Comparison of ENCODE assay signal across 12 mouse cellular contexts in genomic region chr10:3940596-3940975, GRCm38 (mm10). TPM values are rescaled to one million over a fixed set of nuclear protein-coding genes. Genes with fewer than 3 reads are reported as not detected.
DNase-seq lines count a peak whose midpoint lies in the region; ATAC-seq lines count a peak whose summit lies in the region.
"Had no signal": no experiment of that assay in that cellular context is flagged by ENCODE, and none has a peak within 500 bp of the region (broad histone marks: within the 10 kb centered on the region; RNA-seq: fewer than 3 reads in every experiment).

No protein-coding gene starts in this region.

- H3K27me3 ChIP-seq in hindbrain, embryonic 10.5 days (ENCODE audit: insufficient read depth, poor library complexity, severe bottlenecking), result no peaks in the 10 kb centered on the region
- no peaks in the 10 kb centered on the region for H3K27me3 ChIP-seq in hindbrain, embryonic 11.5 days (ENCODE audit: control insufficient read depth, insufficient read depth, low read length)
- H3K27me3 ChIP-seq in lung, embryonic 16.5 days (ENCODE audit: control insufficient read depth, insufficient read depth, low read depth, low read length), result no peaks in the 10 kb centered on the region
- H3K27me3 ChIP-seq in embryonic facial prominence, embryonic 11.5 days (ENCODE audit: control insufficient read depth, insufficient read depth, low read length), result no peaks in the 10 kb centered on the region
- no peaks in the 10 kb centered on the region for H3K27me3 ChIP-seq in stomach, embryonic 15.5 days (replicated peaks)

- DNase-seq in hindbrain, embryonic 10.5 days (ENCODE audit: low spot score), result no peak
- DNase-seq in hindbrain, embryonic 11.5 days (ENCODE audit: low spot score), result no peak
- DNase-seq in lung, postnatal 36 days, result no peak
- no peak for DNase-seq in embryonic facial prominence, embryonic 11.5 days (ENCODE audit: low spot score)
- no peak for DNase-seq in cerebellum, postnatal 4 days (ENCODE audit: low spot score in 2 of 2)
- DNase-seq: cerebellum, adult 11-12 months; forebrain, postnatal 0 days had no signal

- WGBS in hindbrain, embryonic 10.5 days, result 84% methylated on average over 6 of the region's 6 CpGs
- WGBS in hindbrain, embryonic 11.5 days, result 85% methylated on average over 6 of the region's 6 CpGs
- 81% methylated on average over 6 of the region's 6 CpGs for WGBS in lung, embryonic 16.5 days
- WGBS in embryonic facial prominence, embryonic 11.5 days, result 88% methylated on average over 6 of the region's 6 CpGs
- WGBS in stomach, embryonic 15.5 days, result 85% methylated on average over 6 of the region's 6 CpGs

- H3K27ac ChIP-seq in hindbrain, embryonic 10.5 days, result peak overlapping the region; percentile 75; the same call in 1 of the 2 replicates
- no peak overlapping the region for H3K27ac ChIP-seq in hindbrain, embryonic 11.5 days (ENCODE audit: low read depth, low read length)
- peak overlapping the region; percentile 58 for H3K27ac ChIP-seq in lung, embryonic 16.5 days (ENCODE audit: low read length)
- 0 out of 2 replicates have a peak overlapping the region, but pooled peaks have one; percentile 32 for H3K27ac ChIP-seq in embryonic facial prominence, embryonic 11.5 days (replicated peaks; ENCODE audit: low read depth, low read length)
- H3K27ac ChIP-seq in stomach, embryonic 15.5 days, result peak overlapping the region; percentile 72
- H3K27ac ChIP-seq: liver, embryonic 14.5 days had no signal

- 0 out of 2 replicates have a peak, but pooled peaks cover 2% of the 10 kb centered on the region for H3K9me3 ChIP-seq in hindbrain, embryonic 10.5 days
- H3K9me3 ChIP-seq in hindbrain, embryonic 11.5 days (ENCODE audit: control insufficient read depth, low read length), result no peaks in the 10 kb centered on the region
- H3K9me3 ChIP-seq in lung, embryonic 16.5 days (ENCODE audit: control insufficient read depth, low read length), result no peaks in the 10 kb centered on the region
- no peaks in the 10 kb centered on the region for H3K9me3 ChIP-seq in embryonic facial prominence, embryonic 11.5 days (replicated peaks; ENCODE audit: control insufficient read depth, low read length)
- no peaks in the 10 kb centered on the region for H3K9me3 ChIP-seq in stomach, embryonic 15.5 days

- H3K36me3 ChIP-seq in hindbrain, embryonic 10.5 days, result peaks cover 18% of the 10 kb centered on the region
- H3K36me3 ChIP-seq in hindbrain, embryonic 11.5 days (ENCODE audit: control insufficient read depth, insufficient read depth, low read length), result no peaks in the 10 kb centered on the region
- H3K36me3 ChIP-seq in lung, embryonic 16.5 days (ENCODE audit: control insufficient read depth, insufficient read depth, low read length), result peaks cover 2% of the 10 kb centered on the region
- no peaks in the 10 kb centered on the region for H3K36me3 ChIP-seq in embryonic facial prominence, embryonic 11.5 days (replicated peaks; ENCODE audit: control insufficient read depth, insufficient read depth, low read depth, low read length)
- 0 out of 2 replicates have a peak, but pooled peaks cover 3% of the 10 kb centered on the region for H3K36me3 ChIP-seq in stomach, embryonic 15.5 days

- H3K4me1 ChIP-seq in hindbrain, embryonic 10.5 days (replicated peaks), result peaks cover 21% of the 10 kb centered on the region
- no peaks in the 10 kb centered on the region for H3K4me1 ChIP-seq in hindbrain, embryonic 11.5 days (replicated peaks; ENCODE audit: control insufficient read depth, insufficient read depth, low read length)
- H3K4me1 ChIP-seq in lung, embryonic 16.5 days (replicated peaks; ENCODE audit: control insufficient read depth, insufficient read depth, low read length), result peaks cover 8% of the 10 kb centered on the region
- H3K4me1 ChIP-seq in embryonic facial prominence, embryonic 11.5 days (ENCODE audit: control insufficient read depth, insufficient read depth, low read length), result no peaks in the 10 kb centered on the region
- H3K4me1 ChIP-seq in stomach, embryonic 15.5 days, result peaks cover 8% of the 10 kb centered on the region; the same call in 1 of the 2 replicates

- H3K9ac ChIP-seq in hindbrain, embryonic 11.5 days (ENCODE audit: low read depth, low read length), result no peak overlapping the region
- no peak overlapping the region for H3K9ac ChIP-seq in lung, embryonic 16.5 days (ENCODE audit: low read length)
- H3K9ac ChIP-seq in embryonic facial prominence, embryonic 11.5 days (replicated peaks; ENCODE audit: low read length), result no peak overlapping the region
- no peak overlapping the region for H3K9ac ChIP-seq in stomach, embryonic 15.5 days
- H3K9ac ChIP-seq: forebrain, postnatal 0 days; liver, embryonic 14.5 days had no signal

- H3K4me3 ChIP-seq in hindbrain, embryonic 10.5 days, result no peak overlapping the region
- no peak overlapping the region for H3K4me3 ChIP-seq in hindbrain, embryonic 11.5 days (ENCODE audit: low read depth, low read length)
- no peak overlapping the region for H3K4me3 ChIP-seq in lung, embryonic 16.5 days (ENCODE audit: low read length)
- no peak overlapping the region for H3K4me3 ChIP-seq in embryonic facial prominence, embryonic 11.5 days (ENCODE audit: low read depth, low read length)
- H3K4me3 ChIP-seq in stomach, embryonic 15.5 days (replicated peaks), result no peak overlapping the region

- H3K4me2 ChIP-seq in hindbrain, embryonic 11.5 days (replicated peaks; ENCODE audit: low read depth, low read length), result no peak overlapping the region
- no peak overlapping the region for H3K4me2 ChIP-seq in lung, embryonic 16.5 days (ENCODE audit: low read depth, low read length)
- no peak overlapping the region for H3K4me2 ChIP-seq in embryonic facial prominence, embryonic 11.5 days (ENCODE audit: low read depth, low read length)
- H3K4me2 ChIP-seq in stomach, embryonic 15.5 days, result no peak overlapping the region

- ATAC-seq in hindbrain, embryonic 11.5 days (ENCODE audit: low FRiP score), result no peak
- no peak for ATAC-seq in lung, embryonic 16.5 days (ENCODE audit: low read depth)
- ATAC-seq in embryonic facial prominence, embryonic 11.5 days (replicated peaks; ENCODE audit: insufficient number of reproducible peaks, low FRiP score, low TSS enrichment, low read depth), result no peak
- ATAC-seq in stomach, embryonic 15.5 days (ENCODE audit: insufficient read depth, low FRiP score, low read depth), result no peak
- ATAC-seq: CD4-positive, CD25-positive, alpha-beta regulatory T cell, adult 4 months; forebrain, postnatal 0 days; inflammation-experienced regulatory T-cells, adult 6 months had no signal

RNA-seq across cellular contexts. Expression of gene Mthfd1l, which starts 32.3 kb away (rescaled TPM):
- 14.0 and 22.9 TPM in 2 replicates for polyA plus RNA-seq in hindbrain, embryonic 10.5 days (2016; fragmentation: Nextera tagmentation; extraction: Ambion mirVana)
- 10.4 and 11.0 TPM in 2 replicates for polyA plus RNA-seq in hindbrain, embryonic 11.5 days (2014; fragmentation: Nextera tagmentation; extraction: Ambion mirVana)
- 12.7 and 14.2 TPM in 2 replicates for polyA plus RNA-seq in lung, embryonic 16.5 days (2015; fragmentation: Nextera tagmentation; extraction: Ambion mirVana)
- 13.6 and 15.3 TPM in 2 replicates for polyA plus RNA-seq in embryonic facial prominence, embryonic 11.5 days (2014; fragmentation: Nextera tagmentation; extraction: Ambion mirVana)
- polyA plus RNA-seq in stomach, embryonic 15.5 days (2015; fragmentation: Nextera tagmentation; extraction: Ambion mirVana), result 14.6 and 17.1 TPM in 2 replicates
